Mouse (Mus musculus): ENCODE measurements around the gene Mak. TPM values are rescaled to one million over a fixed set of nuclear protein-coding genes. Genes with fewer than 3 reads are reported as not detected.

Gene Mak
- polyA plus RNA-seq, 1 experiment from 2014 or later = 0.22 TPM

- ATAC-seq (ENCODE audit: insufficient number of reproducible peaks, low FRiP score, low TSS enrichment, low read depth) = no peak
- WGBS = 95% methylated on average over 4 of the region's 4 CpGs
- Histone ChIP-seq H3K4me2 (no peak overlapping the region), H3K27me3 (no peaks in the 10 kb centered on the region), H3K27ac (no peak overlapping the region), H3K36me3 (no peaks in the 10 kb centered on the region), H3K9ac (no peak overlapping the region), H3K4me1 (no peaks in the 10 kb centered on the region), H3K4me3 (no peak overlapping the region), H3K9me3 (no peaks in the 10 kb centered on the region)
Measured at GRCm38 (mm10) chr13:41067618-41068017, 11.9 kb downstream of the Mak start.

GRCm38 (mm10) chr13:41051965-41052364, 27.5 kb downstream of the Mak start:
- Histone ChIP-seq H3K9ac (no peak overlapping the region), H3K27ac (no peak overlapping the region), H3K4me1 (0 out of 2 replicates have a peak, but pooled peaks cover 2% of the 10 kb centered on the region), H3K9me3 (no peaks in the 10 kb centered on the region), H3K27me3 (no peaks in the 10 kb centered on the region), H3K4me2 (no peak overlapping the region), H3K36me3 (no peaks in the 10 kb centered on the region), H3K4me3 (no peak overlapping the region)
- WGBS = 47% methylated on average over 5 of the region's 5 CpGs
- no peak for ATAC-seq (ENCODE audit: insufficient number of reproducible peaks, low FRiP score, low TSS enrichment, low read depth)

GRCm38 (mm10) chr13:41047280-41047679, 32.2 kb downstream of the Mak start:
- no peak overlapping the region for H3K4me2 ChIP-seq
- no peaks in the 10 kb centered on the region for H3K9me3 ChIP-seq
- H3K27ac ChIP-seq = no peak overlapping the region
- no peak overlapping the region for H3K4me3 ChIP-seq
- H3K4me1 ChIP-seq = 0 out of 2 replicates have a peak, but pooled peaks cover 2% of the 10 kb centered on the region
- ATAC-seq (ENCODE audit: insufficient number of reproducible peaks, low FRiP score, low TSS enrichment, low read depth) = no peak
- 84% methylated on average over 6 of the region's 6 CpGs for WGBS
- H3K27me3 ChIP-seq = no peaks in the 10 kb centered on the region
- no peak overlapping the region for H3K9ac ChIP-seq
- no peaks in the 10 kb centered on the region for H3K36me3 ChIP-seq

- Histone ChIP-seq H3K4me2 (no peak overlapping the region), H3K9ac (no peak overlapping the region), H3K27ac (no peak overlapping the region), H3K4me3 (no peak overlapping the region), H3K36me3 (no peaks in the 10 kb centered on the region), H3K4me1 (no peaks in the 10 kb centered on the region), H3K9me3 (no peaks in the 10 kb centered on the region), H3K27me3 (no peaks in the 10 kb centered on the region)
- 90% methylated on average over 8 of the region's 8 CpGs for WGBS
- ATAC-seq (ENCODE audit: insufficient number of reproducible peaks, low FRiP score, low TSS enrichment, low read depth) = no peak
Measured at GRCm38 (mm10) chr13:41045901-41046300, 33.6 kb downstream of the Mak start.

GRCm38 (mm10) chr13:41042511-41042910, 37.0 kb downstream of the Mak start:
- ATAC-seq (ENCODE audit: insufficient number of reproducible peaks, low FRiP score, low TSS enrichment, low read depth) = no peak
- Histone ChIP-seq H3K4me2 (no peak overlapping the region), H3K27me3 (no peaks in the 10 kb centered on the region), H3K9ac (no peak overlapping the region), H3K9me3 (no peaks in the 10 kb centered on the region), H3K4me1 (no peaks in the 10 kb centered on the region), H3K36me3 (no peaks in the 10 kb centered on the region), H3K27ac (no peak overlapping the region), H3K4me3 (no peak overlapping the region)
- WGBS = 88% methylated on average over 4 of the region's 4 CpGs

- WGBS = 74% methylated on average over 5 of the region's 5 CpGs
- Histone ChIP-seq H3K4me3 (no peak overlapping the region), H3K4me2 (no peak overlapping the region), H3K36me3 (no peaks in the 10 kb centered on the region), H3K9me3 (no peaks in the 10 kb centered on the region), H3K27ac (no peak overlapping the region), H3K4me1 (no peaks in the 10 kb centered on the region), H3K9ac (no peak overlapping the region), H3K27me3 (no peaks in the 10 kb centered on the region)
- ATAC-seq (ENCODE audit: insufficient number of reproducible peaks, low FRiP score, low TSS enrichment, low read depth) = no peak
Measured at GRCm38 (mm10) chr13:41030098-41030497, 49.4 kb downstream of the Mak start.

GRCm38 (mm10) chr13:41022099-41022498, 57.4 kb downstream of the Mak start:
- Histone ChIP-seq H3K9me3 (no peaks in the 10 kb centered on the region; the same call in 1 of the 2 replicates), H3K9ac (no peak overlapping the region), H3K27me3 (no peaks in the 10 kb centered on the region), H3K4me3 (no peak overlapping the region), H3K27ac (no peak overlapping the region), H3K4me2 (no peak overlapping the region), H3K36me3 (peaks cover 58% of the 10 kb centered on the region), H3K4me1 (peaks cover 6% of the 10 kb centered on the region)
- 87% methylated on average over 13 of the region's 13 CpGs for WGBS
- no peak for ATAC-seq (ENCODE audit: insufficient number of reproducible peaks, low FRiP score, low TSS enrichment, low read depth)

- H3K9ac ChIP-seq = no peak overlapping the region
- ATAC-seq (ENCODE audit: insufficient number of reproducible peaks, low FRiP score, low TSS enrichment, low read depth) = no peak
- H3K4me2 ChIP-seq = no peak overlapping the region
- H3K27ac ChIP-seq = no peak overlapping the region
- H3K4me1 ChIP-seq = peaks cover 11% of the 10 kb centered on the region
- 86% methylated on average over 6 of the region's 6 CpGs for whole genome bisulfite sequencing
- H3K4me3 ChIP-seq = no peak overlapping the region
- H3K27me3 ChIP-seq = no peaks in the 10 kb centered on the region
- peaks cover 58% of the 10 kb centered on the region for H3K36me3 ChIP-seq
- no peaks in the 10 kb centered on the region; the same call in 1 of the 2 replicates for H3K9me3 ChIP-seq
Measured at GRCm38 (mm10) chr13:41021607-41022006, 57.9 kb downstream of the Mak start.

- H3K4me2 ChIP-seq = no peak overlapping the region
- ATAC-seq (ENCODE audit: insufficient number of reproducible peaks, low FRiP score, low TSS enrichment, low read depth) = no peak
- H3K4me3 ChIP-seq = no peak overlapping the region
- H3K9ac ChIP-seq = no peak overlapping the region
- no peaks in the 10 kb centered on the region; the same call in 1 of the 2 replicates for H3K9me3 ChIP-seq
- no peaks in the 10 kb centered on the region for H3K27me3 ChIP-seq
- no peak overlapping the region for H3K27ac ChIP-seq
- peaks cover 58% of the 10 kb centered on the region for H3K36me3 ChIP-seq
- WGBS = 72% methylated on average over 7 of the region's 7 CpGs
- H3K4me1 ChIP-seq = peaks cover 14% of the 10 kb centered on the region
Measured at GRCm38 (mm10) chr13:41020494-41020893, 59.0 kb downstream of the Mak start.

GRCm38 (mm10) chr13:41018756-41019591, 60.5 kb downstream of the Mak start:
- Histone ChIP-seq H3K4me1 (peaks cover 17% of the 10 kb centered on the region), H3K9me3 (no peaks in the 10 kb centered on the region; the same call in 1 of the 2 replicates), H3K36me3 (peaks cover 58% of the 10 kb centered on the region), H3K9ac (no peak overlapping the region), H3K27me3 (no peaks in the 10 kb centered on the region), H3K4me2 (no peak overlapping the region), H3K4me3 (no peak overlapping the region), H3K27ac (no peak overlapping the region)
- no peak for ATAC-seq (ENCODE audit: insufficient number of reproducible peaks, low FRiP score, low TSS enrichment, low read depth)
- WGBS = 91% methylated on average over 13 of the region's 13 CpGs

- Histone ChIP-seq H3K36me3 (peaks cover 52% of the 10 kb centered on the region), H3K9me3 (no peaks in the 10 kb centered on the region; the same call in 1 of the 2 replicates), H3K4me1 (peaks cover 17% of the 10 kb centered on the region), H3K9ac (no peak overlapping the region), H3K4me3 (no peak overlapping the region), H3K4me2 (no peak overlapping the region), H3K27me3 (no peaks in the 10 kb centered on the region), H3K27ac (no peak overlapping the region)
- 89% methylated on average over 9 of the region's 9 CpGs for WGBS
- ATAC-seq (ENCODE audit: insufficient number of reproducible peaks, low FRiP score, low TSS enrichment, low read depth) = no peak
Measured at GRCm38 (mm10) chr13:41018236-41018635, 61.3 kb downstream of the Mak start.

GRCm38 (mm10) chr13:41017832-41018231, 61.7 kb downstream of the Mak start:
- Histone ChIP-seq H3K9me3 (no peaks in the 10 kb centered on the region; the same call in 1 of the 2 replicates), H3K27me3 (no peaks in the 10 kb centered on the region), H3K4me1 (peaks cover 17% of the 10 kb centered on the region), H3K4me2 (no peak overlapping the region), H3K27ac (no peak overlapping the region), H3K9ac (no peak overlapping the region), H3K36me3 (peaks cover 53% of the 10 kb centered on the region), H3K4me3 (peak overlapping the region; percentile 64; the same call in 1 of the 2 replicates)
- no peak for ATAC-seq (ENCODE audit: insufficient number of reproducible peaks, low FRiP score, low TSS enrichment, low read depth)
- 82% methylated on average over 4 of the region's 4 CpGs for WGBS
